Mouse (Mus musculus) heart, postnatal 0 days (tissue): ENCODE data around the gene Tubb5.

Experiments
- CTCF ChIP-seq: IDR thresholded peaks from 2 replicates; pipeline ENCODE4 v1.5.1; 2016; ENCODE audit warnings: antibody characterized with exemption, control low read depth, low read depth
- EP300 ChIP-seq: IDR thresholded peaks from 2 replicates; pipeline ENCODE4 v1.6.1; 2016; ENCODE audit warnings: antibody characterized with exemption, low read depth

GRCm38 (mm10) chr17:35813245-35813647, 24.9 kb downstream of the Tubb5 start:
- TF ChIP-seq EP300 (peak; percentile 83), CTCF (no peak)
